Mouse (Mus musculus) heart, embryonic 16.5 days (tissue): ENCODE measurements around the gene Ociad2. TPM values are rescaled to one million over a fixed set of nuclear protein-coding genes. Genes with fewer than 3 reads are reported as not detected.
A peak's percentile ranks its signal among the peaks of the same experiment; 100 is the strongest.

ENCODE experiments used
- ATAC-seq: fragments of 200-750 bp; cut with Nextera tagmentation; replicated peaks from 2 replicates; pipeline ENCODE4 v1.8.0; 2017; ENCODE audit warnings: moderate number of reproducible peaks; ENCODE audit not compliant: insufficient read depth, low FRiP score; ENCODE audit errors: extremely low read depth
- H3K27ac ChIP-seq: fragments of 300-500 bp; sonication (generic); 2 replicates; pipeline ENCODE4 v1.5.1; 2014; ENCODE audit warnings: mild to moderate bottlenecking, low read length, control low read depth, moderate library complexity
- H3K27me3 ChIP-seq: fragments of 300-500 bp; sonication (generic); 2 replicates; pipeline ENCODE4 v1.6.1; 2014; ENCODE audit warnings: low read length, mixed read lengths; ENCODE audit not compliant: control insufficient read depth, insufficient read depth
- H3K36me3 ChIP-seq: fragments of 300-500 bp; sonication (generic); 2 replicates; pipeline ENCODE4 v1.6.1; 2014; ENCODE audit not compliant: control insufficient read depth, insufficient read depth
- H3K4me1 ChIP-seq: fragments of 300-500 bp; sonication (generic); 2 replicates; pipeline ENCODE4 v1.6.1; 2014; ENCODE audit warnings: low read length, mixed read lengths; ENCODE audit not compliant: control insufficient read depth, insufficient read depth
- H3K4me2 ChIP-seq: fragments of 300-500 bp; sonication (generic); 2 replicates; pipeline ENCODE4 v1.6.1; 2014; ENCODE audit warnings: low read depth, mild to moderate bottlenecking, control low read depth, low read length
- H3K4me3 ChIP-seq: fragments of 300-500 bp; sonication (generic); 2 replicates; pipeline ENCODE4 v1.5.1; 2014; ENCODE audit warnings: mild to moderate bottlenecking, control low read depth, low read length
- H3K9ac ChIP-seq: fragments of 300-500 bp; sonication (generic); 2 replicates; pipeline ENCODE4 v1.6.1; 2014; ENCODE audit warnings: low read length, control low read depth
- H3K9me3 ChIP-seq: fragments of 300-500 bp; sonication (generic); replicated peaks from 2 replicates; pipeline ENCODE4 v1.6.1; 2016; ENCODE audit warnings: low read length; ENCODE audit not compliant: control insufficient read depth
- WGBS: fragments of 180-500 bp; shearing (Covaris S2); extraction: QIAGEN DNeasy Blood & Tissue Kit; methylation state at CpG from one replicate; pipeline ENCODE4 v1.1.7; 2014; 5-methylcytosine and 5-hydroxymethylcytosine counted together
- polyA plus RNA-seq: library from polyadenylated mRNA; unstranded; fragments of >200 nt; fragmentation: Nextera tagmentation; extraction: Ambion mirVana; gene quantifications from 2 replicates; pipeline ENCODE4 v1.2.1, GENCODE M21; 2015

The Ociad2 gene
- 18.6 and 19.0 TPM in 2 replicates for polyA plus RNA-seq

DNA sequence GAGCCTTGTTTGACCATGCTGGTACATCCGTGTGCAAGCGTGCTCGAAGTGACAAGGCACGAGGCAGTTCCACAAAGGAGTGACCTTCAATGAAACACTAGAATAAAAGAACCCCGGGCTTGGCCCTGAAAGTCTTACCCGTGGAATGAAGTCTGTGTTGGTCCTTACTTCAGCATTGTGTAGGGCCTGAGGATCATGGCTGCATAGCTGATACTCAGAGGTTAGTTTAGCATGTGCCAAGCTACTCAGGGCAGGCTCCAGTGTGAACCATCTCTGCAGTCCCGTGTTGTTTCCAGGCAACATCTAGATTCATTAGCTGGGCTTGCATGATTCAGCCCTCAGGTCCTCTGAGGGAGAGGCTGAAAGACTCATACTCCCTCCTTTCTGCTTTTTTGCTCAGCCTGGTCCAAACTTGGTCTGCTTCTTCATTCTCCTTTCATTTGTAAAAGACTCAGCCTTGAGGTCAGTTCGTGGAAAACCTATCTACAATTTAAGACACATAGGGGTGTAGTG is at the start of gene Ociad2:
Gene Ociad2 (minus strand): TSS at position 306 of the 513 bp plus-strand sequence.
- 83% methylated on average over 8 of the region's 8 CpGs for WGBS
- Histone ChIP-seq H3K27ac (no peak within 1 kb of the TSS), H3K4me2 (no peak within 1 kb of the TSS), H3K4me1 (peaks cover 8% of the 10 kb centered on the region; the same call in 1 of the 2 replicates), H3K27me3 (no peaks in the 10 kb centered on the region; the same call in 1 of the 2 replicates), H3K4me3 (no peak within 1 kb of the TSS), H3K9me3 (no peaks in the 10 kb centered on the region), H3K9ac (no peak within 1 kb of the TSS), H3K36me3 (no peaks in the 10 kb centered on the region)
- ATAC-seq: no peak

DNA sequence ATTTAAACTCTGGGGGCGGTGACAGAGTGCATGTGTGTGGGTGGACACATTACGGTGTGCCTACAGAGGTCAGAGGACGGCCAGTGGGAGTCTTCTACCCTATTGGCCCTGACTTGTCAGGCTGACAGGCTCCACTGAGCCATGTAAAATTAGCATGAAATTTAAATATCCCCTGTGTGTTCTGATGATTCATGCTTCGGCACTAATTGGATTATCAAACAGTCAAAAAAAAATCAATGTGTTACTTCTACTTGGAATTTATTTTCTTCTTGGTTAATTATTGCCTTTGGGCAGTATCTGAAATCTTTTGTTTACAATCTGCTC is 42.8 kb upstream of the Ociad2 start:
- Histone ChIP-seq H3K36me3 (no peaks in the 10 kb centered on the region), H3K4me3 (no peak overlapping the region), H3K9me3 (no peaks in the 10 kb centered on the region), H3K4me1 (peaks cover 2% of the 10 kb centered on the region; the same call in 1 of the 2 replicates), H3K27ac (no peak overlapping the region), H3K27me3 (no peaks in the 10 kb centered on the region), H3K9ac (no peak overlapping the region), H3K4me2 (no peak overlapping the region)
- 66% methylated on average over 4 of the region's 4 CpGs for WGBS
- ATAC-seq: no peak

DNA sequence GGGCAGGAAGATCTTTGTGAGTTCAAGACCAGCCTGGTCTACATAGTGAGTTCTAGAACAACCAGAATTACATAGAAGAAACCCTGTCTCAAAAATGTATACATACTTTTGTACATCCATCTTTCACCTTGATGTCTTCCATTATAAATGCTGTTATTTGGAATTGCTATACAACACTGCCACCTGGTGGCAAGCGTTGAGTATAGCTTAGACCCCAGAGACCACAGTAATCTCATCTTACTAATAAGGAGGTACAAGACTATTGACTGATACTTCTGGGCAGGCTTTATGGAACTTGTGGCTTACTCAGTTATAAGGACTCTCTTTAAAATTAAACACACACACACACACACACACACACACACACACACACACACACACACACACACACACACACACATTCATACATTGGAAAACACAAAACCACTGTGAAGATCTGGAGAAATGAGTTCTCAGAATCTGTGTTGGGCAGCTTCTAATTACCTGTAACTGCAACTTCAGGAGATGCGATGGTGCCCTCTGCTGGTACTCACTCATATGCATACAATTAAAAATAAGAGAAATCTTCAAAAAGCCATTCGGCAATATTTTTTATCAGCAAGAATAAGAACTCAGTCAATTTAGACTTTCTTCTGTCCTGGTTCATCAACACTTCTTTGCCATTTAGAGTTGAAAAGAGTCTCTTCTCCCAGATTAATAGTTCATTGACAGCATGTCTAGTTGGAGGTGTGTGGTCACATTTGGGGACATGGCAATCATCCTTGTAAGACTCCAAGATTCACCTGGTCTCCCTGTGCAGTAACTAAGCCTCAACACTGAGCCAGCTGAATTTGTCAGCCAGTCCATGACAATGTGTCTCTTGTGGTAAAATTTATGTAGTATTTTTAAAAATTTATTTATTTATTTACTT is 42.2 kb upstream of the Ociad2 start:
- no peak overlapping the region for H3K9ac ChIP-seq
- 28% methylated on average over 3 of the region's 3 CpGs for WGBS
- H3K4me3 ChIP-seq: no peak overlapping the region
- H3K4me1 ChIP-seq: peaks cover 2% of the 10 kb centered on the region; the same call in 1 of the 2 replicates
- no peaks in the 10 kb centered on the region for H3K36me3 ChIP-seq
- no peaks in the 10 kb centered on the region for H3K9me3 ChIP-seq
- H3K4me2 ChIP-seq: no peak overlapping the region
- no peak overlapping the region for H3K27ac ChIP-seq
- H3K27me3 ChIP-seq: no peaks in the 10 kb centered on the region
- ATAC-seq: no peak

DNA sequence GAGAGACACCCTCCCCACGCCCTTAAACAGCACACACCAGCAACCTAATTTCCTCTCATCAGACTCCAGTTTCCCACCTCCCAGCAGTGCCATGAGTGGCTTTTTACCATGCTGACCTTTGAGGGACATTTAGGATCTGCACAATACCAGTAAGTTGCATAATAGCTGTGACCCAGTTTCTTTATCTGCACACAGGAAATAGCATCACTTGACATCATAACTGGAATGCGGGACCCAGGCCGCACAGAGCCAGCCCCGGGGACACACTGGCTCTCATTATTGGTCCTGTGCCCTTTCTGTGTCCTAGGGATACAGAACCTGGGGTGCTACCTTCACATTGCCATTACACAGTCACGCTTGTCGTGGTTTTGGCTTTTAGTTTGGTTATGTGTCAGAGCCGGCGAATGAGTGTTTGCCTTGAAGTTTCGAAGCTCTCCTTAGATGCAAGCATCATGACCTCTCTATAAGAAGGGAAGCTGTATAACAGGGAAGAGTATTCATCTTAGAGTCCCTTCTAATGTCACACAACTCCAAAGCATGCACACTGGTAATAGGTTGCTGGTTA is 41.2 kb upstream of the Ociad2 start:
- H3K4me3 ChIP-seq: no peak overlapping the region
- no peak overlapping the region for H3K27ac ChIP-seq
- no peaks in the 10 kb centered on the region for H3K27me3 ChIP-seq
- H3K36me3 ChIP-seq: no peaks in the 10 kb centered on the region
- 64% methylated on average over 9 of the region's 9 CpGs for WGBS
- no peak overlapping the region for H3K4me2 ChIP-seq
- no peak for ATAC-seq
- H3K9ac ChIP-seq: no peak overlapping the region
- peaks cover 2% of the 10 kb centered on the region; the same call in 1 of the 2 replicates for H3K4me1 ChIP-seq
- H3K9me3 ChIP-seq: no peaks in the 10 kb centered on the region

DNA sequence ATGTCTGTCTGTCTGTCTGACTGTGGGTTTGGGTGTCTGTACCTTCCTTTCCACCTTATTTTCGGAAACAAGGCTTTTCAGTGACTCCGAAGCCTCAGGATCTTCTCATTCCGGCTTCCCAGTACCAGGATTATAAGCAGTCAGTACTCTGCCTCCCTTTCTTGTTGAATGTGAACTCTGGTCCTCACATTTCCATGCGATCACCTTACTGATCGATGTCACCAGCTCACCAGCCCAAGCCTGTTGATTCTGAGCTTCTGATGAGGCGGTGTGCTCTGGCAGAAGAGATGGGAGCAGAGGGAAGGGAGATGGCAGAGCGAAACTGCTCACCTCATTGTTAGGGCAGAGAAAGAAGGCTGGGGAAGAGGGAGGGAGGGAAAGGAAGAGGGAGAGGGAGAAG is 40.7 kb upstream of the Ociad2 start:
- H3K4me3 ChIP-seq: no peak overlapping the region
- no peak overlapping the region for H3K4me2 ChIP-seq
- H3K36me3 ChIP-seq: no peaks in the 10 kb centered on the region
- ATAC-seq: no peak
- peaks cover 2% of the 10 kb centered on the region; the same call in 1 of the 2 replicates for H3K4me1 ChIP-seq
- H3K9ac ChIP-seq: no peak overlapping the region
- WGBS: 71% methylated on average over 7 of the region's 7 CpGs
- no peak overlapping the region for H3K27ac ChIP-seq
- H3K9me3 ChIP-seq: no peaks in the 10 kb centered on the region
- H3K27me3 ChIP-seq: no peaks in the 10 kb centered on the region

DNA sequence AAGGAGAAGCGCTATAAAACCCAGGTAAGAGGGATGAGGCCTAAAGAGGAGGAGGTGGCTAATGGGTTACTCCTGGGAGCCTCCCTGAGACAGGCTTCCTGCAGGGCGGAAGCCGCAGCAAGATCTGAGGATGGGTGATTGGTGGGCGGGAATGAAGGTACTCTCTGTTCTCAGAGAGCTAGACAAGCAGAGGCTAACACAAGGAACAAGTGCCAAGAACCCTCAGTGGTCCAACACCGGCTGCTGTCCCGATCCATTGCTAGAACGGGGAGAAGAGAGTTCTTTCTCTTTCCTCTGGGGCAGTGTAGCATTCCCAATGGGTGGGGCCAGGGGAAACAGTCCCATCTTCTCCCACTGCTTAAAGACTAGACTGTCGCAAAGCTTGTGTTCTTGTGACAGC is 40.0 kb upstream of the Ociad2 start:
- Histone ChIP-seq H3K27me3 (no peaks in the 10 kb centered on the region), H3K36me3 (no peaks in the 10 kb centered on the region), H3K9ac (no peak overlapping the region), H3K4me2 (no peak overlapping the region), H3K4me1 (peaks cover 2% of the 10 kb centered on the region; the same call in 1 of the 2 replicates), H3K9me3 (no peaks in the 10 kb centered on the region), H3K27ac (no peak overlapping the region), H3K4me3 (no peak overlapping the region)
- no peak for ATAC-seq
- 51% methylated on average over 8 of the region's 8 CpGs for WGBS

DNA sequence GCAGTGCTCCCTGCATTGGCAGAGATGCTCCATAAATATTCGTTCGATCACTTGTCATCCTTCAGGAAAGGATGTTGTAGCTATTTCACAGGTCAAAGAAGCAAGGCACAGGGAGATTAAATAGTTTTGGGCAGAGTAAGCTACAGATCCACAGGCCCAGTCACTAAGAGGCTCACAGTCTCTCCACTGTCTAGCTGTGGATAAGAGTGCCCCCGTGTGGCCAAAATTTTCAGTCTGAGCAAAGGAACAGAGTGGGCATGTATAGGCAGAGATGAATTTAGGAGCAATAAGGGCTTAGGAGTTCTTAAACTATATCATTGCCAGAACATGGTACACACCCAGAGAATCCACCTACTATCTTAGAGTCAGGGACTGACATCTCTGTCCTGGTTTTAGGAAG is 39.1 kb upstream of the Ociad2 start:
- H3K9me3 ChIP-seq: no peaks in the 10 kb centered on the region
- H3K36me3 ChIP-seq: no peaks in the 10 kb centered on the region
- H3K4me1 ChIP-seq: peaks cover 2% of the 10 kb centered on the region; the same call in 1 of the 2 replicates
- no peak overlapping the region for H3K9ac ChIP-seq
- H3K4me2 ChIP-seq: no peak overlapping the region
- peak; percentile 79; the same call in 1 of the 2 replicates for ATAC-seq
- H3K27ac ChIP-seq: no peak overlapping the region
- no peak overlapping the region for H3K4me3 ChIP-seq
- WGBS: 23% methylated on average over 3 of the region's 3 CpGs
- no peaks in the 10 kb centered on the region for H3K27me3 ChIP-seq

DNA sequence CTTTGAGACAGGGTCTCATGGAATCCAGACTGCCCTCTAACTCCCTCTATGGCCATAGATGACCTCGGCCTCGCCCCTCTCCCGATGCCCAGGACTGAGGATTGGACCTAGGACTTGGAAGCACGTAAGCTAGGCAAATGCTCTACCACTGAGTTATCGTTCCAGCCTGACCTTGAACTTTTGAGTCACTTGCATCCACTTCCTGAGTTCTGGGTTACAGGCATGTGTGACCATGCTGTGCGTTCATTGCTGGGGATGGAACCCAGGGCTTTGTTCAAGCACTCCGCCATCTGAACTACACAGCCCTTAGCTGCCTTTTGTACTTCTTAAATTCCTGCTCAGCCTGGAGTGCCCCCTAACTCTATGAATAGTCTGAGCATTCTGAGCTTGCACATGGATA is 35.7 kb upstream of the Ociad2 start:
- H3K4me3 ChIP-seq: no peak overlapping the region
- H3K9me3 ChIP-seq: no peaks in the 10 kb centered on the region
- H3K27ac ChIP-seq: no peak overlapping the region
- WGBS: 80% methylated on average over 7 of the region's 7 CpGs
- H3K27me3 ChIP-seq: no peaks in the 10 kb centered on the region
- no peak for ATAC-seq
- H3K4me1 ChIP-seq: no peaks in the 10 kb centered on the region
- H3K36me3 ChIP-seq: no peaks in the 10 kb centered on the region
- no peak overlapping the region for H3K9ac ChIP-seq
- no peak overlapping the region for H3K4me2 ChIP-seq

DNA sequence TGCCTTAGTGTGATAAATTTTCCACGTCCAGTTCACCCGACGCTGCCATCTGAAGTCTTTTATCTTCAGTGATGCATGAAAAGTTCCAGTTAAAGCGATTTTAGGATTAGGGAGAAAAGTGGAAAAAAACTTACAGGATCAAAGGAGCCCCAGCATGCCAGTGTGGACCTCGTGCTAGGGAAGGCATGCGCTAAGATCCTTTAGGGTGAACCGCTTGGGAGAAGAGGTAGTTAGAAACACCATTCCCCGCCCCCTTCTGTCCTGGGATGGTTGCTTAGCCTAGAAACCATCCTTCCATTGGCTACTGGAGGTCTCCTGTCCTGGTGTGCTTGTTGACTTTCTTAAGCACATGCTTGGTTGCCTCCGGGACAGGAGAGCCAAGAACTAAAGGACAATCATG is 35.2 kb upstream of the Ociad2 start:
- Histone ChIP-seq H3K27me3 (no peaks in the 10 kb centered on the region), H3K9ac (no peak overlapping the region), H3K4me1 (no peaks in the 10 kb centered on the region), H3K4me3 (no peak overlapping the region), H3K36me3 (no peaks in the 10 kb centered on the region), H3K4me2 (no peak overlapping the region), H3K27ac (no peak overlapping the region), H3K9me3 (no peaks in the 10 kb centered on the region)
- no peak for ATAC-seq
- WGBS: 78% methylated on average over 9 of the region's 9 CpGs
